Mouse (Mus musculus) heart, adult 2 months (tissue): Measurements from ENCODE around the gene Rras. TPM values are rescaled to one million over a fixed set of nuclear protein-coding genes. Genes with fewer than 3 reads are reported as not detected.
A peak's percentile ranks its signal among the peaks of the same experiment; 100 is the strongest.

Experiments
- DNase-seq, 2 experiments: peaks; one replicate each; pipeline ENCODE4 v3.0.0; 2021
- H3K27ac ChIP-seq: fragments of 200-600 bp; 2 replicates; pipeline ENCODE4 v1.8.1; 2022
- H3K27me3 ChIP-seq: fragments of 200-500 bp; 2 replicates; pipeline ENCODE4 v1.6.1; 2012; ENCODE audit warnings: mild to moderate bottlenecking, low read length, inconsistent platforms, mixed read lengths; ENCODE audit not compliant: control insufficient read depth, insufficient read depth
- H3K36me3 ChIP-seq: fragments of 200-500 bp; 2 replicates; pipeline ENCODE4 v1.6.1; 2012; ENCODE audit warnings: low read length, inconsistent platforms; ENCODE audit not compliant: control insufficient read depth, insufficient read depth
- H3K4me1 ChIP-seq: fragments of 200-500 bp; 2 replicates; pipeline ENCODE4 v1.6.1; 2011; ENCODE audit warnings: low read length; ENCODE audit not compliant: control insufficient read depth, insufficient read depth
- H3K4me3 ChIP-seq: fragments of 200-600 bp; 2 replicates; pipeline ENCODE4 v1.8.1; 2022
- H3K79me2 ChIP-seq: fragments of 200-500 bp; replicated peaks from 2 replicates; pipeline ENCODE4 v1.6.1; 2012; ENCODE audit warnings: mild to moderate bottlenecking, inconsistent platforms, low read length, moderate library complexity, mixed read lengths; ENCODE audit not compliant: control insufficient read depth, insufficient read depth
- H3K9ac ChIP-seq: fragments of 200-500 bp; 2 replicates; pipeline ENCODE4 v1.6.1; 2012; ENCODE audit warnings: low read depth, mild to moderate bottlenecking, control low read depth, inconsistent platforms, low read length, mixed read lengths
- CTCF ChIP-seq: fragments of 200-600 bp; IDR thresholded peaks from 2 replicates; pipeline ENCODE4 v1.8.1; 2022; ENCODE audit warnings: antibody characterized with exemption, mild to moderate bottlenecking, moderate library complexity
- EP300 ChIP-seq: fragments of 200-500 bp; IDR thresholded peaks from 2 replicates; pipeline ENCODE4 v1.6.1; 2011; ENCODE audit warnings: low read depth, low read length, control low read depth; ENCODE audit not compliant: insufficient read depth
- POLR2A ChIP-seq: fragments of 200-500 bp; IDR thresholded peaks from 2 replicates; pipeline ENCODE4 v1.6.1; 2011; ENCODE audit warnings: mild to moderate bottlenecking, low read depth, low read length, control low read depth; ENCODE audit not compliant: insufficient read depth
- WGBS: fragments of 180-500 bp; shearing (Covaris S2); methylation state at CpG from one replicate; pipeline ENCODE4 v1.1.7; 2018; 5-methylcytosine and 5-hydroxymethylcytosine counted together
- intact Hi-C: fragments of 180-260 bp; cut with DNase I; formaldehyde crosslinking; loops from one replicate; pipeline ENCODE4 v1.15.1; 2025
- polyA plus RNA-seq: library from polyadenylated mRNA; depleted of rRNA; stranded (reverse); fragments of >200 nt; gene quantifications from 2 replicates; pipeline ENCODE4 v1.2.3, GENCODE M21; 2012
- total RNA-seq, 2 experiments: library from RNA; stranded (reverse); gene quantifications; 2 replicates each; pipeline ENCODE4 v1.2.3; 2021

Rras gene
- total and polyA plus RNA-seq, 3 experiments = 40.9 to 107 (median 44.3) TPM

- no peaks in the 10 kb centered on the region for H3K27me3 ChIP-seq
- TF ChIP-seq CTCF = no peak
- TF ChIP-seq POLR2A = no peak
- TF ChIP-seq EP300 = no peak
- H3K36me3 ChIP-seq = no peaks in the 10 kb centered on the region
- peak; percentile 60 to 72 for DNase-seq
- H3K4me3 ChIP-seq = peak overlapping the region; percentile 89; the same call in 1 of the 2 replicates
- no peak overlapping the region; the same call in 1 of the 2 replicates for H3K27ac ChIP-seq
- peak overlapping the region; percentile 7; the same call in 1 of the 2 replicates for H3K9ac ChIP-seq
- peaks cover 6% of the 10 kb centered on the region for H3K79me2 ChIP-seq
- peaks cover 5% of the 10 kb centered on the region for H3K4me1 ChIP-seq
- intact Hi-C loops = loop anchor here (2.0 to 5.0 kb wide), 2 partner anchors 20 to 64 kb away; partner anchors contain the start of gene Prmt1
- 24% methylated on average over 16 of the region's 16 CpGs for WGBS
These were observed 33.3 kb downstream of the Rras start for GRCm38 (mm10) chr7:45050945-45051600.

GRCm38 (mm10) chr7:45051601-45051974, 33.8 kb downstream of the Rras start:
- TF ChIP-seq CTCF (no peak), EP300 (no peak), POLR2A (no peak)
- H3K27me3 ChIP-seq = no peaks in the 10 kb centered on the region
- H3K79me2 ChIP-seq = peaks cover 6% of the 10 kb centered on the region
- no peak overlapping the region; the same call in 1 of the 2 replicates for H3K27ac ChIP-seq
- H3K4me3 ChIP-seq = peak overlapping the region; percentile 89
- peaks cover 5% of the 10 kb centered on the region for H3K4me1 ChIP-seq
- intact Hi-C loops = loop anchor here (2.0 to 5.0 kb wide), 2 partner anchors 21 to 64 kb away; partner anchors contain the start of gene Prmt1
- peak overlapping the region; percentile 96 for H3K9ac ChIP-seq
- DNase-seq = no peak
- WGBS = 14% methylated on average over 13 of the region's 13 CpGs
- no peaks in the 10 kb centered on the region for H3K36me3 ChIP-seq

- 2% methylated on average over 38 of the region's 38 CpGs for WGBS
These were observed 34.6 kb downstream of the Rras start for GRCm38 (mm10) chr7:45052181-45052861.

GRCm38 (mm10) chr7:45052862-45053116, 35.0 kb downstream of the Rras start, which contains the start of gene Prr12:
Prr12 (minus strand) TSS chr7:45052881.
- no peak for DNase-seq
- intact Hi-C loops = loop anchor here (1.0 to 5.0 kb wide), 2 partner anchors 35 to 65 kb away; partner anchors contain the start of genes Prmt1 and Rras
- H3K9ac ChIP-seq = peak within 1 kb of the TSS; percentile 96
- 0% methylated on average over 8 of the region's 18 CpGs for WGBS
- peaks cover 5% of the 10 kb centered on the region for H3K4me1 ChIP-seq
- peak within 1 kb of the TSS; percentile 95 for H3K27ac ChIP-seq
- TF ChIP-seq CTCF (no peak), EP300 (no peak), POLR2A (no peak)
- no peaks in the 10 kb centered on the region for H3K27me3 ChIP-seq
- H3K36me3 ChIP-seq = no peaks in the 10 kb centered on the region
- H3K79me2 ChIP-seq = peaks cover 4% of the 10 kb centered on the region
- peak within 1 kb of the TSS; percentile 89 for H3K4me3 ChIP-seq

More at GRCm38 (mm10) chr7:45052181-45052861, 34.6 kb downstream of the Rras start:
- Histone ChIP-seq H3K27ac (peak overlapping the region; percentile 95), H3K9ac (peak overlapping the region; percentile 96), H3K4me3 (peak overlapping the region; percentile 89), H3K27me3 (no peaks in the 10 kb centered on the region), H3K79me2 (peaks cover 4% of the 10 kb centered on the region), H3K4me1 (peaks cover 5% of the 10 kb centered on the region), H3K36me3 (no peaks in the 10 kb centered on the region)
- DNase-seq = peak; percentile 64 to 66
- TF ChIP-seq EP300 (no peak), POLR2A (no peak), CTCF (no peak)
- intact Hi-C loops = loop anchor here (5.0 kb wide), 1 partner anchor 65 kb away; the partner anchor contains the start of gene Prmt1

GRCm38 (mm10) chr7:45053117-45053930, 35.6 kb downstream of the Rras start:
- intact Hi-C loops = loop anchor here (1.0 to 5.0 kb wide), 2 partner anchors 36 to 66 kb away; partner anchors contain the start of genes Prmt1 and Rras
- peak; percentile 18; the same call in 1 of the 2 replicates for TF ChIP-seq POLR2A
- TF ChIP-seq CTCF = no peak
- TF ChIP-seq EP300 = no peak

More at GRCm38 (mm10) chr7:45053117-45053930, 35.6 kb downstream of the Rras start:
- WGBS = under 1% methylated on average over 46 of the region's 59 CpGs
- Histone ChIP-seq H3K36me3 (no peaks in the 10 kb centered on the region), H3K79me2 (peaks cover 1% of the 10 kb centered on the region), H3K27ac (peak overlapping the region; percentile 95), H3K4me3 (peak overlapping the region; percentile 89), H3K4me1 (peaks cover 5% of the 10 kb centered on the region), H3K27me3 (no peaks in the 10 kb centered on the region), H3K9ac (peak overlapping the region; percentile 96)
- peak; percentile 86 to 89 for DNase-seq
